Mouse (Mus musculus) embryonic facial prominence, embryonic 14.5 days (tissue): ENCODE data around the gene Cnih1. TPM values are rescaled to one million over a fixed set of nuclear protein-coding genes. Genes with fewer than 3 reads are reported as not detected.

Source experiments
- ATAC-seq: fragments of 200-750 bp; cut with Nextera tagmentation; 2 replicates; pipeline ENCODE4 v1.8.0; 2017; ENCODE audit warnings: low read depth, moderate number of reproducible peaks, moderate TSS enrichment
- DNase-seq: peaks from one replicate; pipeline ENCODE4 v3.0.0-alpha.2; 2015; ENCODE audit warnings: low spot score
- H3K27ac ChIP-seq: fragments of 300-500 bp; sonication (generic); replicated peaks from 2 replicates; pipeline ENCODE4 v1.5.1; 2014; ENCODE audit warnings: low read depth, mild to moderate bottlenecking, low read length, moderate library complexity
- H3K27me3 ChIP-seq: fragments of 300-500 bp; sonication (generic); replicated peaks from 2 replicates; pipeline ENCODE4 v1.6.1; 2014; ENCODE audit warnings: low read length; ENCODE audit not compliant: control insufficient read depth, insufficient read depth
- H3K36me3 ChIP-seq: fragments of 300-500 bp; sonication (generic); 2 replicates; pipeline ENCODE4 v1.6.1; 2014; ENCODE audit warnings: low read length, mixed read lengths; ENCODE audit not compliant: control insufficient read depth, insufficient read depth
- H3K4me1 ChIP-seq: fragments of 300-500 bp; sonication (generic); 2 replicates; pipeline ENCODE4 v1.6.1; 2014; ENCODE audit warnings: antibody characterized with exemption, low read length; ENCODE audit not compliant: control insufficient read depth, insufficient read depth
- H3K4me2 ChIP-seq: fragments of 300-500 bp; sonication (generic); 2 replicates; pipeline ENCODE4 v1.6.1; 2014; ENCODE audit warnings: low read depth, mild to moderate bottlenecking, low read length, moderate library complexity, mixed read lengths
- H3K4me3 ChIP-seq: fragments of 300-500 bp; sonication (generic); 2 replicates; pipeline ENCODE4 v1.5.1; 2014; ENCODE audit warnings: low read depth, mild to moderate bottlenecking, low read length
- H3K9ac ChIP-seq: fragments of 300-500 bp; sonication (generic); 2 replicates; pipeline ENCODE4 v1.6.1; 2014; ENCODE audit warnings: low read depth, mild to moderate bottlenecking, low read length, moderate library complexity, mixed read lengths
- H3K9me3 ChIP-seq: fragments of 300-500 bp; sonication (generic); 2 replicates; pipeline ENCODE4 v1.6.1; 2016; ENCODE audit warnings: low read length; ENCODE audit not compliant: control insufficient read depth
- WGBS: fragments of 180-500 bp; shearing (Covaris S2); extraction: QIAGEN DNeasy Blood & Tissue Kit; methylation state at CpG from one replicate; pipeline ENCODE4 v1.1.7; 2014; 5-methylcytosine and 5-hydroxymethylcytosine counted together
- polyA plus RNA-seq: library from polyadenylated mRNA; unstranded; fragments of >200 nt; fragmentation: Nextera tagmentation; extraction: Ambion mirVana; gene quantifications from 2 replicates; pipeline ENCODE4 v1.2.1, GENCODE M21; 2014

The Cnih1 gene
- polyA plus RNA-seq, 1 experiment from 2014 or later = 214 TPM

DNA sequence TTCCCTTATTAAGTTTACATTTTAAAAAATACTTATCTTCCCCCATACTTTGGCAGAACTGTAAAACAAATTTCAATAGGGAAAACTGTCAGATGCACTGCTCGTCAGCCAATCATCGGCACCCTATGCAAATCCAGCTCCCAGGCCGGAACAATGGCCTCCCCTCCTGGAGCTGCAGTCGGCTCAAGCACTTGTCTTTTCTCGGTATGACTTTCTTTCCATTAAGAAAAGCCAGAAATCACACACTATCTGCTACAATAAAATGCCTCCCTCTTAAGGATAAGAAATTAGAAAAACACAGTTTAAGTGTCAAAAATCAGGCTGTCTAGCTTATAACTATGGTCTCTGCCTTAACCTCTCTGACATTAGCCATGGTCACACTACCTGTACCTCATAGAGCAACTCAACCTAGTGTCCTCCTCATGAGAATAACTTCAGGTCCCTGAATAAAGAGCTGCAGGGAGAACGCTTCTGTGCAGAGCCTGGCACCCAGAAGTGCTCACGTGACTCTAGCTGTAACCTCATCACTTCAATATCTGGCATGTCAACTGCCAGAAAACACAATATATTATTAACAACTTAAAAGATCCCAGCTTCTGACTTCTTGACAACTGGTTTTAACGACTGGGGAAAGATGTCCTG is 5.9 kb downstream of the Cnih1 start:
- 86% methylated on average over 8 of the region's 8 CpGs for WGBS
- H3K4me3 ChIP-seq = no peak overlapping the region

DNA sequence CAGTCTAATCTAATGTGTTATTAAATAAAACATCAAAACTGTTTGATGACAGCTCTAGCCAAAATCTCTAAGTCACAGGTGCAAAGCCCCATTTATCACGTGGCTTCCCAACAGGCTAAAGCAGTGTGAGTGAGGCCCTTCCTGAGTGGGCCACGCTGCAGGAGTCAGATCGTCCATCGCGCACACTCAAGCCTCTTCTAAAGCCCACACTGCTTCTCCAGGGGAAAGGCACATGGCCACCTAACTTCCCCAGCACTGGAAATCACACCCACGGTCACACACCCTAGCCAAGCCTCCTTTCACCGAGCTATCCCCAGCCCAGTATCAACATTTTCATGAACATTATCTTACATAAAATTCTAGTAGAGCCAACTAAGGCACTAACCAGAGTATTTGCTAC is 7.1 kb downstream of the Cnih1 start:
- no peak overlapping the region for H3K9ac ChIP-seq
- DNase-seq (no peak), ATAC-seq (no peak)
- peaks cover 7% of the 10 kb centered on the region for H3K4me1 ChIP-seq
- H3K4me3 ChIP-seq = no peak overlapping the region
- H3K4me2 ChIP-seq = no peak overlapping the region
- H3K9me3 ChIP-seq = peaks cover 11% of the 10 kb centered on the region
- WGBS = 93% methylated on average over 7 of the region's 7 CpGs
- H3K36me3 ChIP-seq = peaks cover 71% of the 10 kb centered on the region
- H3K27me3 ChIP-seq = no peaks in the 10 kb centered on the region
- H3K27ac ChIP-seq = no peak overlapping the region

More for the DNA sequence above, 5.9 kb downstream of the Cnih1 start:
- Histone ChIP-seq H3K9ac (no peak overlapping the region), H3K36me3 (peaks cover 58% of the 10 kb centered on the region), H3K4me1 (peaks cover 16% of the 10 kb centered on the region), H3K4me2 (no peak overlapping the region), H3K27me3 (no peaks in the 10 kb centered on the region), H3K9me3 (peaks cover 11% of the 10 kb centered on the region), H3K27ac (no peak overlapping the region)
- no peak for DNase-seq
- ATAC-seq = no peak

DNA sequence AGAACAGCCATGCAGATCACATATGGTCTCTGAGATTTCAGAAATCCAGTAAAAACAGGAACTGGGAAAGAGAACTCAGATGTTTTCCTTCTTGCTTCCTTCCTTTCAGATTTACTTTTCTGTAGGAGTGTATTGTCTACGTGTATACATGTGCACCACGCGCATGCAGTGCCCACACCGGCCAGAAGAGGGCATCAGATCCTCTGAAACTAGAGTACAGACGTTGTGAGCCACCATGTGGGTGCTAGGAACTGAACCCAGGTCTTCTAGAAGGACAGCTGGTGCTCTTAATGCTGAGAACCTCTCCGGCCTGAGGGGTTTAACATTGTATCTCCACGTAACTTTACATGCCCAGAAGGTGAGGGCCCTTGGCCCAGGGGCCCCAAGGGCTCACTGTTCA is 9.0 kb downstream of the Cnih1 start:
- Histone ChIP-seq H3K27ac (no peak overlapping the region), H3K4me3 (no peak overlapping the region), H3K9me3 (peaks cover 11% of the 10 kb centered on the region), H3K9ac (no peak overlapping the region), H3K27me3 (no peaks in the 10 kb centered on the region), H3K4me2 (no peak overlapping the region), H3K4me1 (no peaks in the 10 kb centered on the region), H3K36me3 (peaks cover 87% of the 10 kb centered on the region)
- no peak for ATAC-seq
- WGBS = 95% methylated on average over 7 of the region's 7 CpGs
- DNase-seq = no peak

DNA sequence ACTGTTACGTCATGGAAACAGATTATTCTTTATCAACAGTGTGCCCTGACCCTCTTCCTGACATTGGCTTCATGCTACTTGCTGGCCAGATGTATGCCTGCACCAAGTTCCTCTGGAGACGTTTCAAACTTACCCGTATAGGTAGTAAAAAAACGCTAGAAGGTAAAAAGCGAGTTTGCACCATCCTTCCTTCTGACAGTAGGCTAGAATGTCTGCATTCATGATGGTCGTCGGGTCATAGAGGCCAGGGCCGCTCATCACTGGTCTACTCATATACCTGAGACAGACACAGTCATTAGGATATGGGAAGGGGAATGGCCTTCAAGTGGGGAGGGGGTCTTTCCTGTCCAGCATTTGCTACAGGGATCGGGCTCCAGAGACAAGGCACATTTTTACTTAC is 9.5 kb downstream of the Cnih1 start:
- no peak for DNase-seq
- H3K4me2 ChIP-seq = no peak overlapping the region
- H3K9me3 ChIP-seq = peaks cover 11% of the 10 kb centered on the region
- peaks cover 87% of the 10 kb centered on the region for H3K36me3 ChIP-seq
- ATAC-seq = no peak
- no peaks in the 10 kb centered on the region for H3K4me1 ChIP-seq
- no peak overlapping the region for H3K9ac ChIP-seq
- 96% methylated on average over 9 of the region's 9 CpGs for WGBS
- no peak overlapping the region for H3K4me3 ChIP-seq
- H3K27ac ChIP-seq = no peak overlapping the region
- H3K27me3 ChIP-seq = no peaks in the 10 kb centered on the region

DNA sequence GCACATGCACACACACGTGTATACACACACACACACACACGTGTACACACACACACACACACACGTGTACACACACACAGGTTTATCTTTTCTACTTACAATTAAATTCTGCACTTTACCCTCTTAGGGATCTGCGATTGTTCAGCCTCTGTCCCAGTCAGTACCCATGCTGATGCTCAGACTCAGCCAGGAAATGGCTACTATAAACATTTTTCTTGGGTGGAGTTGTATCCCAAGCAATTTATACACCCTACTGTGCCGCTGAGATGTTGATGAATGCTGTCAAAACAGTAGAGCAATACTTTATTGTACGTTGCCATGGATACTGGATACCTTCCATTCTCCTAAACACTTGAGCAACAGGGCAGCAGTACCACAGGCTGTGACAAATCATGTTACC is 18.2 kb downstream of the Cnih1 start:
- H3K4me2 ChIP-seq = no peak overlapping the region
- H3K9me3 ChIP-seq = no peaks in the 10 kb centered on the region
- ATAC-seq (no peak), DNase-seq (no peak)
- peaks cover 65% of the 10 kb centered on the region for H3K36me3 ChIP-seq
- no peak overlapping the region for H3K27ac ChIP-seq
- no peaks in the 10 kb centered on the region for H3K4me1 ChIP-seq
- H3K27me3 ChIP-seq = no peaks in the 10 kb centered on the region
- H3K4me3 ChIP-seq = no peak overlapping the region
- H3K9ac ChIP-seq = no peak overlapping the region
- WGBS = 84% methylated on average over 6 of the region's 6 CpGs

DNA sequence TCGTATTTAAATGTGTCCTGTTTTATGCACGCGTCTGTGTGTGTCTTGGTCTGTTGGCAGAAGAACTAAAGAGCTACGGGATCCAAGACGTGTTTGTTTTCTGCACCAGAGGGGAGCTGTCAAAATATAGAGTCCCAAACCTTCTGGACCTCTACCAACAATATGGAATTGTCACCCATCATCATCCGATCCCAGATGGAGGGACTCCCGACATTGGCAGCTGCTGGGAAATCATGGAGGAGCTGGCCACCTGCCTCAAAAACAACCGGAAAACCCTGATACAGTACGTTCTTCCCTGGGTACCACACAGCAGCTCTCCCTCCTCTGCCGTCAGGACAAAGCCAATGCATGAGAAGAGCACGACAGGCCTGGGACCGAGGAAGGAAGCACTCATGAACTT is 21.1 kb downstream of the Cnih1 start:
- no peaks in the 10 kb centered on the region for H3K9me3 ChIP-seq
- H3K4me2 ChIP-seq = no peak overlapping the region
- H3K9ac ChIP-seq = no peak overlapping the region
- 85% methylated on average over 12 of the region's 12 CpGs for WGBS
- peaks cover 49% of the 10 kb centered on the region for H3K36me3 ChIP-seq
- no peak for ATAC-seq
- DNase-seq = no peak
- no peaks in the 10 kb centered on the region for H3K27me3 ChIP-seq
- no peaks in the 10 kb centered on the region for H3K4me1 ChIP-seq
- H3K27ac ChIP-seq = no peak overlapping the region
- H3K4me3 ChIP-seq = no peak overlapping the region

DNA sequence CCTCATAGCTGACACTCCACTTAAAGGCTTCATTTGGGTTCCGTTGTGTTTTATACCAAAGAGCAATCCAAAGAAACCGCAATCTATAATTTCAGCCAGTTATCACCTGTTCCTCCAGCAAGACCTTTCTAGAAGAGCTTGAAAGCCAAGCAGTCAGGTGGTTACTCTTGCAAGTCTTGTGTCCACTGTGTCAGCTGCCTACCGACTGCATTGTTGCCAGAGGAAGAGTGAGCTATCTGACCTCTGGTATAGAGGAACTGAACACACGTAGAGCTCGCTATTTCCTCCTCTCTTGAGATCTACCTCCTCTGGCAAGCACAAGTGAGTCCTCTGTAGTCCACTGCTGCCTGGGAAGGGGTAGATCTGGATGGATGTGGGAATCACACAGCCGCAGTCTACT is 27.0 kb downstream of the Cnih1 start:
- H3K27me3 ChIP-seq = no peaks in the 10 kb centered on the region
- H3K9ac ChIP-seq = peak overlapping the region; percentile 81
- H3K4me2 ChIP-seq = peak overlapping the region; percentile 93
- H3K36me3 ChIP-seq = 0 out of 2 replicates have a peak, but pooled peaks cover 8% of the 10 kb centered on the region
- peak overlapping the region; percentile 76 for H3K4me3 ChIP-seq
- DNase-seq (no peak), ATAC-seq (no peak)
- no peak overlapping the region for H3K27ac ChIP-seq
- H3K4me1 ChIP-seq = peaks cover 9% of the 10 kb centered on the region
- 43% methylated on average over 6 of the region's 6 CpGs for WGBS
- peaks cover 9% of the 10 kb centered on the region; the same call in 1 of the 2 replicates for H3K9me3 ChIP-seq

DNA sequence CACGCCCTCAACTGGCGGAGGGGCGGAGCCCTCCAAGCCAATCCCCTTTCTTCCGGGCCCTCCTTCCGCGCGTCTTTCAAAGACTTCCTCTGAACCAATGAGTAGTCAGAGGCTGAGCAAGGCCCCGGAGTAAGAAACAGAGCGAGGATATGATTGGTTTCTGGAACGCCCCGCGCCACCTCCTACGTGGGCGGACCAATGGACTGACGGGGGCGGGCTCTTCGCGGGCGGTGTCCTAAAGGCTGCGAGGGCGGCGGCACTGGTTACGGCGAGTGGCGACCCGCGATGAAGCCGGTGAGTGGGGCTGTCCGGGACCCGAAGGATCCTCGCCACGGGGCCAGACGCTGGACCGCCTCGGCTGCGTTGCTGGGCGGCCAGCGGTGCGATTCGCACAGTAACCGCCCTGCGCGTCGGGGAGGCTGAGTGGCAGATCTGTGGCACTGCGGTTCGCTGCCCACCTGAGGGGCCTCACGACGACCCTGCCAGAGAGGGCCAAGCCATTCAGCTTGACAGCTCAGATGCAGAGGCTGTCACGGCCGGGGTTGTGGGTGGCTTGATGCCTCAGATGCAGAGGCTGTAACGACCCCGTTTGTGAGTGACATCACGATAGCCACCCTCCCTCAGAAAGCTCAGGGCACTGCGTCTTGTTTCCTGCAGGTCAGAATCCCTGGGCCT is 27.7 kb downstream of the Cnih1 start, which contains the start of gene Cdkn3:
Gene Cdkn3 (plus strand): TSS at position 187 of the 675 bp plus-strand sequence.
- H3K4me2 ChIP-seq = peak within 1 kb of the TSS; percentile 93
- ATAC-seq (peak; percentile 100), DNase-seq (peak; percentile 97)
- under 1% methylated on average over 38 of the region's 54 CpGs for WGBS
- H3K9ac ChIP-seq = peak within 1 kb of the TSS; percentile 81
- no peak within 1 kb of the TSS for H3K27ac ChIP-seq
- 0 out of 2 replicates have a peak, but pooled peaks cover 8% of the 10 kb centered on the region for H3K36me3 ChIP-seq
- peak within 1 kb of the TSS; percentile 76 for H3K4me3 ChIP-seq
- H3K9me3 ChIP-seq = peaks cover 9% of the 10 kb centered on the region; the same call in 1 of the 2 replicates
- peaks cover 9% of the 10 kb centered on the region for H3K4me1 ChIP-seq
- H3K27me3 ChIP-seq = no peaks in the 10 kb centered on the region
